In the genomic region with DNA sequence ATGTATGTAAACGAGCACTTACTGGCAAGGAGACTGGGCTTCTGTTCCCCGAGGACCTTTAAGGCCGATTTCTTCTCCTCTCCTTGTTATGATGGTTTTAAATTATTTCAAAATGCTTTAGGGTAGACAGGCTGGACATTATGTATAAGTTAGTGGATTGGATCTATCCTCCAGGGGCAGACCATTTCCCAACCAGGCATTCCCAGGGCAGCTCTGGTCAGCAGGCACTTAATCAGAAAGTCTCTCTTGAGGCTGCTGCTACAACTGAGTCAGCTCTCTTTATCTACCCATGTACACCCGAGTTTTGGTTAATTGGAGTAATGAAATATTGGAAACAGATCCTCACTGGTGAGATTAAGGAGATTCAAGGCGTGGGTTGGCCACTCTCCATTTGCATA, we compare ENCODE assay signal across 8 mouse cellular contexts. TPM values are rescaled to one million over a fixed set of nuclear protein-coding genes. Genes with fewer than 3 reads are reported as not detected.
DNase-seq lines count a peak whose midpoint lies in the region; ATAC-seq and TF ChIP-seq lines count a peak whose summit lies in the region.

No protein-coding gene starts in this region.

- H3K27me3 ChIP-seq in lung, embryonic 14.5 days (ENCODE audit: insufficient read depth, low read length): peaks cover 47% of the 10 kb centered on the region
- H3K27me3 ChIP-seq in limb, embryonic 12.5 days: peaks cover 51% of the 10 kb centered on the region

- no peak for TF ChIP-seq POLR2A in embryonic fibroblast, embryonic 13.5 days (IDR thresholded peaks at IDR 0.05; ENCODE audit: low read depth, low read length)
- TF ChIP-seq POLR2A in olfactory bulb, adult 2 months (IDR thresholded peaks at IDR 0.05; ENCODE audit: insufficient read depth, low read depth, low read length): no peak

- no peaks in the 10 kb centered on the region for H3K9me3 ChIP-seq in lung, embryonic 14.5 days (ENCODE audit: low read depth, low read length)
- H3K9me3 ChIP-seq in limb, embryonic 12.5 days: no peaks in the 10 kb centered on the region

- no peak for DNase-seq in lung, embryonic 14.5 days
- no peak for DNase-seq in lung, postnatal 25 days (ENCODE audit: low spot score)
- DNase-seq in frontal cortex, postnatal 14 days (ENCODE audit: low spot score in 2 of 2): no peak
- no peak for DNase-seq in adrenal gland, postnatal 14 days
- DNase-seq in gastrocnemius, adult 18-20 months (ENCODE audit: low spot score): no peak

- TF ChIP-seq CTCF in lung, embryonic 14.5 days (IDR thresholded peaks at IDR 0.05; ENCODE audit: low read depth): no peak
- no peak for TF ChIP-seq CTCF in embryonic fibroblast, embryonic 13.5 days (IDR thresholded peaks at IDR 0.05; ENCODE audit: borderline replicate concordance, insufficient read depth, low read length)
- TF ChIP-seq CTCF in olfactory bulb, adult 2 months (IDR thresholded peaks at IDR 0.05; ENCODE audit: insufficient read depth, low read depth, low read length): no peak

- peaks cover 7% of the 10 kb centered on the region for H3K4me1 ChIP-seq in lung, embryonic 14.5 days (ENCODE audit: insufficient read depth)
- no peaks in the 10 kb centered on the region for H3K4me1 ChIP-seq in embryonic fibroblast, embryonic 13.5 days (ENCODE audit: control insufficient read depth, insufficient read depth, low read length)
- H3K4me1 ChIP-seq in limb, embryonic 12.5 days (replicated peaks): peaks cover 18% of the 10 kb centered on the region
- peaks cover 18% of the 10 kb centered on the region for H3K4me1 ChIP-seq in olfactory bulb, adult 2 months (ENCODE audit: control insufficient read depth, insufficient read depth, low read length)

- WGBS in lung, embryonic 14.5 days: 22% methylated on average over 5 of the region's 5 CpGs
- WGBS in limb, embryonic 12.5 days: 20% methylated on average over 5 of the region's 5 CpGs
- WGBS in olfactory bulb, adult 2 months: 19% methylated on average over 5 of the region's 5 CpGs

- ATAC-seq in lung, embryonic 14.5 days (ENCODE audit: insufficient read depth): no peak; the same call in 1 of the 2 replicates
- 0 out of 2 replicates have a peak, but pooled peaks have one; percentile 17 for ATAC-seq in limb, embryonic 12.5 days (ENCODE audit: insufficient number of reproducible peaks, insufficient read depth, low FRiP score, low TSS enrichment, low read depth)

- peak overlapping the region; percentile 77; the same call in 1 of the 2 replicates for H3K9ac ChIP-seq in lung, embryonic 14.5 days
- H3K9ac ChIP-seq in limb, embryonic 12.5 days (replicated peaks): 0 out of 2 replicates have a peak overlapping the region, but pooled peaks have one; percentile 69

- H3K4me3 ChIP-seq in lung, embryonic 14.5 days (ENCODE audit: low read depth, low read length): peak overlapping the region; percentile 91
- H3K4me3 ChIP-seq in embryonic fibroblast, embryonic 13.5 days (ENCODE audit: insufficient read depth, low read length): peak overlapping the region; percentile 95
- H3K4me3 ChIP-seq in limb, embryonic 12.5 days (replicated peaks): peak overlapping the region; percentile 92
- no peak overlapping the region for H3K4me3 ChIP-seq in olfactory bulb, adult 2 months (ENCODE audit: insufficient read depth, low read depth, low read length)

- peak overlapping the region; percentile 88 for H3K4me2 ChIP-seq in lung, embryonic 14.5 days
- peak overlapping the region; percentile 87 for H3K4me2 ChIP-seq in limb, embryonic 12.5 days

- H3K36me3 ChIP-seq in lung, embryonic 14.5 days (ENCODE audit: insufficient read depth): peaks cover 35% of the 10 kb centered on the region
- peaks cover 33% of the 10 kb centered on the region for H3K36me3 ChIP-seq in limb, embryonic 12.5 days

- H3K27ac ChIP-seq in lung, embryonic 14.5 days (ENCODE audit: low read depth): no peak overlapping the region
- no peak overlapping the region for H3K27ac ChIP-seq in embryonic fibroblast, embryonic 13.5 days (ENCODE audit: insufficient read depth, low read length)
- H3K27ac ChIP-seq in limb, embryonic 12.5 days: no peak overlapping the region
- H3K27ac ChIP-seq in olfactory bulb, adult 2 months (ENCODE audit: insufficient read depth, low read depth, low read length): peak overlapping the region; percentile 99; the same call in 1 of the 2 replicates

RNA-seq across cellular contexts. Expression of a gene that starts 0.4 kb away (rescaled TPM):
- polyA plus RNA-seq in lung, embryonic 14.5 days (2014; fragmentation: Nextera tagmentation; extraction: Ambion mirVana): 85.4 and 95.3 TPM in 2 replicates
- polyA plus RNA-seq in embryonic fibroblast, embryonic 13.5 days (2011; ENCODE audit: insufficient read length, low read depth, missing spikeins): 13.5 and 17.6 TPM in 2 replicates
- polyA plus RNA-seq in limb, embryonic 12.5 days (2016; fragmentation: Nextera tagmentation; extraction: Ambion mirVana): 75.4 and 78.0 TPM in 2 replicates
- not detected in 2 replicates for polyA plus RNA-seq in olfactory bulb, adult 2 months (2012; ENCODE audit: insufficient read depth, insufficient read length, low replicate concordance, missing spikeins)
- total RNA-seq in adrenal gland, postnatal 14 days (2021): 28.0 and 29.9 TPM in 2 replicates
- total RNA-seq in gastrocnemius, adult 18-20 months (2021): 10 to 100 TPM; 13.4 to 14.3 TPM

RNA-seq across cellular contexts. Expression of a gene that starts 6.5 kb away (rescaled TPM):
- polyA plus RNA-seq in lung, embryonic 14.5 days (2014; fragmentation: Nextera tagmentation; extraction: Ambion mirVana): 0.67 and 1.1 TPM in 2 replicates
- polyA plus RNA-seq in embryonic fibroblast, embryonic 13.5 days (2011; ENCODE audit: insufficient read length, low read depth, missing spikeins): not detected in 2 replicates
- 1.6 and 2.2 TPM in 2 replicates for polyA plus RNA-seq in limb, embryonic 12.5 days (2016; fragmentation: Nextera tagmentation; extraction: Ambion mirVana)
- polyA plus RNA-seq in olfactory bulb, adult 2 months (2012; ENCODE audit: insufficient read depth, insufficient read length, low replicate concordance, missing spikeins): not detected in 2 replicates
- 0.48 and 0.60 TPM in 2 replicates for total RNA-seq in adrenal gland, postnatal 14 days (2021)
- under 1 TPM in 1 of 2 experiments, not detected in 1; 0.28 TPM for total RNA-seq in gastrocnemius, adult 18-20 months (2021)

RNA-seq across cellular contexts. Expression of a gene that starts 16.7 kb away (rescaled TPM):
- polyA plus RNA-seq in lung, embryonic 14.5 days (2014; fragmentation: Nextera tagmentation; extraction: Ambion mirVana): 109 and 110 TPM in 2 replicates
- 63.7 and 69.6 TPM in 2 replicates for polyA plus RNA-seq in embryonic fibroblast, embryonic 13.5 days (2011; ENCODE audit: insufficient read length, low read depth, missing spikeins)
- polyA plus RNA-seq in limb, embryonic 12.5 days (2016; fragmentation: Nextera tagmentation; extraction: Ambion mirVana): 171 and 175 TPM in 2 replicates
- not detected in 2 replicates for polyA plus RNA-seq in olfactory bulb, adult 2 months (2012; ENCODE audit: insufficient read depth, insufficient read length, low replicate concordance, missing spikeins)
- 97.5 and 114 TPM in 2 replicates for total RNA-seq in adrenal gland, postnatal 14 days (2021)
- 10 to 100 TPM; 25.3 to 34.6 TPM for total RNA-seq in gastrocnemius, adult 18-20 months (2021)

RNA-seq across cellular contexts. Expression of a gene that starts 41.4 kb away (rescaled TPM):
- polyA plus RNA-seq in lung, embryonic 14.5 days (2014; fragmentation: Nextera tagmentation; extraction: Ambion mirVana): 107 and 108 TPM in 2 replicates
- 283 and 303 TPM in 2 replicates for polyA plus RNA-seq in embryonic fibroblast, embryonic 13.5 days (2011; ENCODE audit: insufficient read length, low read depth, missing spikeins)
- polyA plus RNA-seq in limb, embryonic 12.5 days (2016; fragmentation: Nextera tagmentation; extraction: Ambion mirVana): 50.0 and 65.6 TPM in 2 replicates
- not detected in 2 replicates for polyA plus RNA-seq in olfactory bulb, adult 2 months (2012; ENCODE audit: insufficient read depth, insufficient read length, low replicate concordance, missing spikeins)
- 123 and 135 TPM in 2 replicates for total RNA-seq in adrenal gland, postnatal 14 days (2021)
- 10 to 100 TPM; 62.0 to 65.6 TPM for total RNA-seq in gastrocnemius, adult 18-20 months (2021)

RNA-seq across cellular contexts. Expression of a gene that starts 46.7 kb away (rescaled TPM):
- polyA plus RNA-seq in lung, embryonic 14.5 days (2014; fragmentation: Nextera tagmentation; extraction: Ambion mirVana): 5.0 and 5.9 TPM in 2 replicates
- 0.44 TPM in 1 of 2 replicates, not detected in the other for polyA plus RNA-seq in embryonic fibroblast, embryonic 13.5 days (2011; ENCODE audit: insufficient read length, low read depth, missing spikeins)
- polyA plus RNA-seq in limb, embryonic 12.5 days (2016; fragmentation: Nextera tagmentation; extraction: Ambion mirVana): 1.6 and 1.9 TPM in 2 replicates
- polyA plus RNA-seq in olfactory bulb, adult 2 months (2012; ENCODE audit: insufficient read depth, insufficient read length, low replicate concordance, missing spikeins): not detected in 2 replicates
- 0.52 and 1.0 TPM in 2 replicates for total RNA-seq in adrenal gland, postnatal 14 days (2021)
- total RNA-seq in gastrocnemius, adult 18-20 months (2021): not detected

Comparison
In these comparisons a context has a peak if more than half of its experiments do, and no peak if none do; other contexts are left out.
1. RNA of a gene that starts 0.4 kb away (polyA plus RNA-seq): 85.4 to 95.3 TPM in lung, embryonic 14.5 days, 75.4 to 78.0 TPM in limb, embryonic 12.5 days and 13.5 to 17.6 TPM in embryonic fibroblast, embryonic 13.5 days; not detected in olfactory bulb, adult 2 months; every median in the first group is over 10 times any median in the second.